Mouse (Mus musculus): ENCODE data around the gene Nme4.

Gene Nme4

DNA sequence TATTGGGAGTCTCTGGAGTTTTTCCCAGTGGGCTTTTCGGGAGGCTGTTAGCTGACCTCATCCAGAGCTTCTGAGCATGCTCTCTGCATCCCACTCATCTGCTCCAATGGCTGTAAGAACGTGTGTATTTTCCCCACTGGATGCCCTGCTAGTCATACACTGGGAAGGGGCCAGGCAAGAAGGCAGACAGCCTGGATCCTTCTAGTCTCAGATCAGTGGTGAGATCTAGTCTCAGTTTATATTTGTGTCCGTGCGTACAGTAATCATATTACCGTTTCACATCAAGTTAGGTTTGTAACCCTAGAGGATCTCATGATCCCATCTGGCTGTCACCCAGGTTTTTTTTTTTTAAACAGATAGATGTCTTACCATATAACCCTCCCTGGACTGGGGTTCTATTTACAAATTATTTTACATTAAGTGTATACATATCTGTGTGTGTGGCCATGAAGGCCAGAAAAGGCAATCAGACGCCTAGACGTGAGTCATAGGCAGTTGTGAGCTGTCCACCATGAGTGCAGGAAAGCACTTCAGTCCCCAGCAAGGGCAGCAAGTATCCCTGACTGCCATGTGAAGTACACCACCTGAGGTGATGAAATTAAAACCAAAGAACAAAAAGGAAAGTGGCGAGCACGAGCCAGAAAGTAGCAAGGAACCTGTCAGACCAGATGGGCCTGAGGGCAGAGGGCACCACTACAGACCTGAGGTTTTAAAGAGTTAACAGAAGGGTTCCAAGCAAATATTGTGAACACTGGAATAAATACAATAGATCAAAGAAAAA lies 37.4 kb downstream of the Nme4 start:
- DNase-seq = no peak

DNA sequence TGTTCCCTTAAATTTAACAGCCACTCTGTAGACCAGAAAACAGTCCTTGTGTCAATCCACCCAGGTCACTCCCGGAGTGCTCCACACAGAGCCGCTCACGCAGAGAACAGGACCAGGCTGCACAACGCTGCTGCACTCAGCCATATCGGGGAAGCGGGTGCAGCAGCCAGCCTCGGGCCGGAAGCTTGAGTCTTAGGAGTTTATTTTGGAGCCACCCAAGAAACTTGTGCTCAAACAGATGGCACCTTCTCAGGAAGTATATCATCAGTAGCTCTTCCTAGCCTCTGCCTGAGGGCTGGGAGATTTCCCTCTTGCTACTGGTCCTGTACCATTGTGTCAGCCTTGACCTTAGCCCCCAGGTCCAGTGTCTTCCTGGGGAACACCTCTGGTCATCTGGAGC lies 38.1 kb downstream of the Nme4 start:
- no peak for DNase-seq

GRCm38 (mm10) chr17:26055164-26055563 lies 40.2 kb downstream of the Nme4 start:
- DNase-seq = no peak

DNA sequence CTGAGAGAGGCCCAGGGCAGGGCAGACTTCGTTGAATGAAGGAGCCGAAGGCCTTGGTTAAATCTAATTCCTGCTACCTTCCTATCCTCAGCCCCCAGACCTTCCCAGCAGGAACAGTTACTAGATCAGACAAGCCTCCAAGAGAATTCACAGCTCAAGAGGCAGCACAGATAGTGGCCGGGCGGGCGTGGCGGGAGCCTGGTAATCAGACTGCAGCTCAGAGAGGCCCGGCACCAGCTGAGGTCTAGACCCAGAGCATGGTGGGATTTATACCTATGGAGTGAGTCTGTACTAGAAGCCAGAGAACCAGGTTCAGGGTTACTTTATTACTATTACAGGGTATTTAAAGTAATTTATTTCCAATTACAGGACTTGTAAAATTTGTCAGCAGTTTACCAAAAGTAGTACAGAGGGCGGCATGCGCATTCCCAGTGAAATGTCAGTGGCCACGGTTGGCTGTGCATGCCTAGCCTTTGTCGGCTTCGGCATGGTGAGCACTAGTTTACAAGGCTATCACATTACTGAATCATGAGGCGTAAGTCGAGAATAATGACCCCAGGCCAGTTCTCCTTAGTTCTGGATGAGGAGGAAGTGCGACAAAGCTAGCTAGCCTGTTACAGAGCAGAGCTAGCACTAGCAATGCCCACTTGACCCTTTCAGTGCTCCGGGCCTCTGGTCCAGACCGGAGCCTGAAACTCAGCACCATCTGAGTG lies 41.1 kb downstream of the Nme4 start:
- DNase-seq = no peak

DNA sequence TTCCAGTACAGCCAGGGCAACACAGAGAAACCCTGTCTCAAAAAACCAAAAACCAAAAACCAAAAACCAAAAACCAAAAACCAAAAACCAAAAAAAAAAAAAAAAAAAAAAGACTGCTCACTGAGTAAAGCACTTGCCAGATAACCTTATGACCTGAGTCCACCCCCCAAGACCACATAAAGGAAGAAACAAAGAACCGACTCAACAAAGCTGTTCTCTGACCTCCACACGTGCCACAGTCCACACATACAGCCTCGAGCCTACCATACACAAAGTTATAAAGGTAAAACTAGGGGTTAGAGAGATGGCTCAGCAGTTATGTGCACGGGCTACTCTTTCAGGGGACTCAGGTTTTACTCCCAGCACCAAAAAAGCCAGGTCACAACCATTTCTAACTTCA lies 42.7 kb downstream of the Nme4 start:
- no peak for DNase-seq

DNA sequence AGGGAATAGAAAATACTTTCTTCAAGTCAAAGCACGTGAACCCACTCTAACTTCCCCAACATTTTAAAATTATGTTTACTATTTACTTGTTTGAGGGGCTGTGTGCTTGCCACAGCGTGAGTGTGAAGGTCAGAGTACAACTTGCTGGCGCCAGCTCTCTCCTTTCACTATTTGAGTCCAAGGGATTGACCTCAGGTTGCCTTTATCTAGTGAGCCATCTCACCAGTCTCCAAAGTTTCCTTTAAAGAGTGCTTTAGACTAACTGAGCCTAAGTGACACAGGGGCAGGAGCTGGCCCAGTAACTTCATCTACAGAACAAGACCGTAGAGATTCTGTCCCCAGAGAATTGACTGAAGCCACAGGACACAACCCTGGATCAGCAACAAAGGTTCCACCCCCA lies 43.3 kb downstream of the Nme4 start:
- DNase-seq = no peak

DNA sequence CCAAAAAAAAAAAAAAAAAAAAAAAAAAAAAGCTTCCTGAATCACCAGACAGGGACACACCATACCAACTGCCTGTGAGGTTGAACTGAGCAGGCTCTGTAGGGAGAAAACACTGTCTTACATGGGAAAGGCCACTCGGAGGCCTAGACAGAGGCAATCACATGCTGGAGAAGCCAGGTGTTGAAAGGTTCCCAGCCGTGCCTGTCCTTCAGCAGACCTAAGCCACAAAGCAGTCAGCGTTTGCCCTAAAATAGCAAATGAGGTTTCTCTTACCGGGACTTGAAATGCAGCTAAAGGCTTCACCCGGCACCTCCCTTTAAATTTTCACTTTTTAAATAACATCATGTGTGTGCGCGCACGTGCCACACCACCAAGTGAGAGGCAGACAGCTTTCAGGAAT lies 47.3 kb downstream of the Nme4 start:
- no peak for DNase-seq

DNA sequence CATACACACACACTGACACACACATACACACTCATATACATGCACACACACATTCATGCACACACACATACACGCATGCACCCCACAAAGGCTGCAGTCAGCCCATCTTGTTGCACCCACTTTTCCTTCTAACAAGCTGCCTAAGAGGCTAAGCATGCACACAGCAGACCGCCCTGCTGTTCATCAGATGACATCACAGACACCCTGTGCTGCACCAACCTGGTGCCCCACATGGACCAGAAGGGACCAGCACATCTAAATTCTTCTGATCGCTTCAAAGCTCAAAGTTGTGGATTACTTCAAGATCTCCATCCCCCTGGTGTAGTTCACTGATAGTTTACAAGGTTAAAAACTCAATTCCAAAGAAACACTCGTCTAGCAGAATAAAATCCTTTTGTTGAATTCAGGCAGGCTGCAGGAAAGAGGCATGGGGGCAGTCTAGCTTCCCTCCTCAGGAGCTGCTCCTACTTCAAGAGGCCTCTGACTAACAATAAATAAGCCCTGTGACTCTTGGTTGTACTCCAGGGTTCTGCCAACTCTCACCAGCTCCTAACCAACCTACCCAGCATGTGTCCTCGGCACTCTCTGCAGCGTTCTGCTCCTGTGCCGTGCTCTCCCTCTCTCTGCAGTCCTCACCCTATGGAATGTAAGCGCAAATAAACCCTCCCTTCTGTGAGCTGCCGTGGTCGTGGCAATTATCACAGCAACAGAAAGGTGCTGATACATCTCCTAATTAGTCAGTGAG lies 49.0 kb downstream of the Nme4 start:
- no peak for DNase-seq

- DNase-seq = no peak
Observed at GRCm38 (mm10) chr17:26045285-26045684, 50.1 kb downstream of the Nme4 start.

DNA sequence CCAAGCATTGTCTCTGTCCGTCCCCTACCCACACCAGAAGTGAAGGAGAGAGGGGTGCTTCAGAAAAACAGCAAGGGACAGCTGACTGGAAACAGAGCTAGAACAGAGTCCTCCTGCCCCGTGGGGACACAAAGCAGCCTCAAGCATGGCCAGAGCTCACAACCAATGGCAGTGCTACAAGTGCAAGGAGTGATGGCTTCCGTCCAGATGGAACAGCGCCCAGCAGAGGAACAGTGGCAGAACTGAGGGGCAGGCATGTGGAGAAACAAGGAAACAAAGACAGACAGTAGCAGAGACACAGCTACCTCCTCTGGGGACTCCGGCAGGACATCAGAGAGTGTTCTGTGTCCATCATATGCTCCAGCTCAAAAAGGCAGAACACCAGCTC lies 52.2 kb downstream of the Nme4 start:
- DNase-seq = peak; percentile 86

GRCm38 (mm10) chr17:26042599-26043248 lies 52.7 kb downstream of the Nme4 start:
- peak; percentile 24 for DNase-seq
